Mouse (Mus musculus) limb, embryonic 10.5 days (tissue): Measurements from ENCODE around the gene Rnf212b. TPM values are rescaled to one million over a fixed set of nuclear protein-coding genes. Genes with fewer than 3 reads are reported as not detected.
"Not testable (repeated sequence)": the region's sequence is repeated elsewhere in the genome, so short reads cannot be mapped to it uniquely, and the experiment has no call there.

ENCODE experiments used
- DNase-seq: peaks from one replicate; pipeline ENCODE4 v3.0.0-alpha.2; 2017; ENCODE audit warnings: low spot score
- H3K27ac ChIP-seq: fragments of 300-500 bp; sonication (generic); 2 replicates; pipeline ENCODE4 v1.5.1; 2016; ENCODE audit warnings: mild to moderate bottlenecking
- H3K27me3 ChIP-seq: fragments of 300-500 bp; sonication (generic); 2 replicates; pipeline ENCODE4 v1.6.1; 2016; ENCODE audit warnings: low read depth, mild to moderate bottlenecking; ENCODE audit not compliant: poor library complexity, severe bottlenecking
- H3K36me3 ChIP-seq: fragments of 300-500 bp; sonication (generic); 2 replicates; pipeline ENCODE4 v1.6.1; 2016; ENCODE audit warnings: mild to moderate bottlenecking, moderate library complexity
- H3K4me1 ChIP-seq: fragments of 300-500 bp; sonication (generic); 2 replicates; pipeline ENCODE4 v1.6.1; 2016
- H3K4me3 ChIP-seq: fragments of 300-500 bp; sonication (generic); 2 replicates; pipeline ENCODE4 v1.5.1; 2016; ENCODE audit warnings: mild to moderate bottlenecking, moderate library complexity
- H3K9me3 ChIP-seq: fragments of 300-500 bp; sonication (generic); replicated peaks from 2 replicates; pipeline ENCODE4 v1.6.1; 2016; ENCODE audit warnings: mild to moderate bottlenecking
- WGBS: fragments of 180-500 bp; shearing (Covaris S2); methylation state at CpG from one replicate; pipeline ENCODE4 v1.1.7; 2016; 5-methylcytosine and 5-hydroxymethylcytosine counted together
- polyA plus RNA-seq: library from polyadenylated mRNA; unstranded; fragments of >200 nt; fragmentation: Nextera tagmentation; extraction: Ambion mirVana; gene quantifications from 2 replicates; pipeline ENCODE4 v1.2.1, GENCODE M21; 2016

The Rnf212b gene
- polyA plus RNA-seq, result not detected in 2 replicates

GRCm38 (mm10) chr14:54813991-54814390 is at the start of gene Rnf212b:
Rnf212b (plus strand) TSS chr14:54814141.
- Histone ChIP-seq H3K4me1 (no peaks in the 10 kb centered on the region), H3K36me3 (no peaks in the 10 kb centered on the region), H3K4me3 (no peak within 1 kb of the TSS), H3K9me3 (no peaks in the 10 kb centered on the region), H3K27me3 (no peaks in the 10 kb centered on the region), H3K27ac (no peak within 1 kb of the TSS)
- DNase-seq, result no peak
- WGBS, result 82% methylated on average over 29 of the region's 29 CpGs

GRCm38 (mm10) chr14:54766937-54767336 is 47.0 kb upstream of the Rnf212b start:
- not testable (repeated sequence) for H3K4me1 ChIP-seq, H3K4me3 ChIP-seq, H3K9me3 ChIP-seq, H3K27me3 ChIP-seq, H3K36me3 ChIP-seq, H3K27ac ChIP-seq, DNase-seq
- WGBS, result 98% methylated on average over 7 of the region's 7 CpGs

- WGBS, result 93% methylated on average over 10 of the region's 10 CpGs
- no peak overlapping the region for H3K27ac ChIP-seq
Observed at GRCm38 (mm10) chr14:54768314-54769067, 45.5 kb upstream of the Rnf212b start.

GRCm38 (mm10) chr14:54769068-54769425 is 44.9 kb upstream of the Rnf212b start:
- Histone ChIP-seq H3K27ac (no peak overlapping the region), H3K27me3 (no peaks in the 10 kb centered on the region), H3K36me3 (no peaks in the 10 kb centered on the region), H3K9me3 (no peaks in the 10 kb centered on the region), H3K4me1 (no peaks in the 10 kb centered on the region), H3K4me3 (no peak overlapping the region)
- WGBS, result 91% methylated on average over 5 of the region's 5 CpGs
- no peak for DNase-seq

More at GRCm38 (mm10) chr14:54768314-54769067, 45.5 kb upstream of the Rnf212b start:
- Histone ChIP-seq H3K9me3 (no peaks in the 10 kb centered on the region), H3K36me3 (no peaks in the 10 kb centered on the region), H3K27me3 (no peaks in the 10 kb centered on the region), H3K4me3 (no peak overlapping the region), H3K4me1 (no peaks in the 10 kb centered on the region)
- no peak for DNase-seq

GRCm38 (mm10) chr14:54770373-54770772 is 43.6 kb upstream of the Rnf212b start:
- H3K27me3 ChIP-seq, result no peaks in the 10 kb centered on the region
- H3K27ac ChIP-seq, result no peak overlapping the region
- WGBS, result 95% methylated on average over 5 of the region's 5 CpGs
- no peak overlapping the region for H3K4me3 ChIP-seq
- no peaks in the 10 kb centered on the region for H3K36me3 ChIP-seq
- H3K9me3 ChIP-seq, result no peaks in the 10 kb centered on the region
- DNase-seq, result no peak
- H3K4me1 ChIP-seq, result no peaks in the 10 kb centered on the region

GRCm38 (mm10) chr14:54772333-54772856 is 41.5 kb upstream of the Rnf212b start:
- Histone ChIP-seq H3K27me3 (no peaks in the 10 kb centered on the region), H3K36me3 (no peaks in the 10 kb centered on the region), H3K27ac (no peak overlapping the region), H3K4me3 (no peak overlapping the region), H3K4me1 (no peaks in the 10 kb centered on the region), H3K9me3 (no peaks in the 10 kb centered on the region)
- DNase-seq, result no peak
- 84% methylated on average over 20 of the region's 20 CpGs for WGBS

- DNase-seq, result no peak
- no peaks in the 10 kb centered on the region for H3K9me3 ChIP-seq
- no peaks in the 10 kb centered on the region for H3K36me3 ChIP-seq
- H3K4me1 ChIP-seq, result no peaks in the 10 kb centered on the region
- WGBS, result 89% methylated on average over 7 of the region's 7 CpGs
- no peak overlapping the region for H3K4me3 ChIP-seq
- peaks cover 16% of the 10 kb centered on the region for H3K27me3 ChIP-seq
- no peak overlapping the region for H3K27ac ChIP-seq
Observed at GRCm38 (mm10) chr14:54775534-54776041, 38.4 kb upstream of the Rnf212b start.

- Histone ChIP-seq H3K4me1 (peaks cover 8% of the 10 kb centered on the region; the same call in 1 of the 2 replicates), H3K4me3 (no peak overlapping the region), H3K27ac (no peak overlapping the region), H3K27me3 (peaks cover 28% of the 10 kb centered on the region), H3K9me3 (no peaks in the 10 kb centered on the region), H3K36me3 (no peaks in the 10 kb centered on the region)
- no peak for DNase-seq
- WGBS, result 92% methylated on average over 5 of the region's 5 CpGs
Observed at GRCm38 (mm10) chr14:54776768-54777167, 37.2 kb upstream of the Rnf212b start.

- peaks cover 39% of the 10 kb centered on the region for H3K27me3 ChIP-seq
- 88% methylated on average over 4 of the region's 4 CpGs for WGBS
- no peaks in the 10 kb centered on the region for H3K36me3 ChIP-seq
- DNase-seq, result no peak
- no peak overlapping the region for H3K4me3 ChIP-seq
- no peak overlapping the region for H3K27ac ChIP-seq
- peaks cover 11% of the 10 kb centered on the region for H3K4me1 ChIP-seq
- H3K9me3 ChIP-seq, result no peaks in the 10 kb centered on the region
Observed at GRCm38 (mm10) chr14:54777893-54778292, 36.0 kb upstream of the Rnf212b start.

GRCm38 (mm10) chr14:54780084-54780483 is 33.9 kb upstream of the Rnf212b start:
- no peak for DNase-seq
- Histone ChIP-seq H3K36me3 (no peaks in the 10 kb centered on the region), H3K27ac (no peak overlapping the region), H3K4me1 (peaks cover 11% of the 10 kb centered on the region), H3K4me3 (no peak overlapping the region), H3K27me3 (peaks cover 45% of the 10 kb centered on the region), H3K9me3 (no peaks in the 10 kb centered on the region)
- 86% methylated on average over 9 of the region's 9 CpGs for WGBS

GRCm38 (mm10) chr14:54780836-54781609 is 32.9 kb upstream of the Rnf212b start:
- Histone ChIP-seq H3K27me3 (peaks cover 45% of the 10 kb centered on the region), H3K4me1 (peaks cover 11% of the 10 kb centered on the region), H3K36me3 (no peaks in the 10 kb centered on the region), H3K4me3 (peak overlapping the region; percentile 54), H3K27ac (no peak overlapping the region), H3K9me3 (no peaks in the 10 kb centered on the region)
- WGBS, result 4% methylated on average over 35 of the region's 35 CpGs
- peak; percentile 56 for DNase-seq

GRCm38 (mm10) chr14:54781610-54782365 is 32.2 kb upstream of the Rnf212b start, which contains the start of gene Slc7a8:
Slc7a8 (minus strand) TSS chr14:54781946.
- peak within 1 kb of the TSS; percentile 54 for H3K4me3 ChIP-seq
- peak; percentile 71 for DNase-seq
- no peaks in the 10 kb centered on the region for H3K36me3 ChIP-seq
- H3K27ac ChIP-seq, result no peak within 1 kb of the TSS
- peaks cover 45% of the 10 kb centered on the region for H3K27me3 ChIP-seq
- WGBS, result 2% methylated on average over 37 of the region's 37 CpGs
- H3K4me1 ChIP-seq, result peaks cover 11% of the 10 kb centered on the region
- H3K9me3 ChIP-seq, result no peaks in the 10 kb centered on the region
